Mouse (Mus musculus) midbrain, embryonic 16.5 days (tissue): Measurements from ENCODE around the gene H60c. TPM values are rescaled to one million over a fixed set of nuclear protein-coding genes. Genes with fewer than 3 reads are reported as not detected.

Experiments
- ATAC-seq: fragments of 200-750 bp; cut with Nextera tagmentation; 2 replicates; pipeline ENCODE4 v1.8.0; 2017; ENCODE audit warnings: moderate TSS enrichment
- H3K27ac ChIP-seq: fragments of 300-500 bp; sonication (generic); 2 replicates; pipeline ENCODE4 v1.5.1; 2014; ENCODE audit warnings: mild to moderate bottlenecking, low read length, mixed read lengths
- H3K27me3 ChIP-seq: fragments of 300-500 bp; sonication (generic); 2 replicates; pipeline ENCODE4 v1.6.1; 2014; ENCODE audit warnings: low read depth, low read length, mixed read lengths; ENCODE audit not compliant: control insufficient read depth, insufficient read depth
- H3K36me3 ChIP-seq: fragments of 300-500 bp; sonication (generic); 2 replicates; pipeline ENCODE4 v1.6.1; 2014; ENCODE audit warnings: mild to moderate bottlenecking, low read length, moderate library complexity, mixed read lengths; ENCODE audit not compliant: control insufficient read depth, insufficient read depth
- H3K4me1 ChIP-seq: fragments of 300-500 bp; sonication (generic); 2 replicates; pipeline ENCODE4 v1.6.1; 2014; ENCODE audit warnings: mild to moderate bottlenecking, low read length, mixed read lengths; ENCODE audit not compliant: control insufficient read depth, insufficient read depth
- H3K4me2 ChIP-seq: fragments of 300-500 bp; sonication (generic); 2 replicates; pipeline ENCODE4 v1.6.1; 2014; ENCODE audit warnings: mild to moderate bottlenecking, low read length, mixed read lengths
- H3K4me3 ChIP-seq: fragments of 300-500 bp; sonication (generic); 2 replicates; pipeline ENCODE4 v1.5.1; 2014; ENCODE audit warnings: low read depth, mild to moderate bottlenecking, low read length, moderate library complexity, mixed read lengths
- H3K9ac ChIP-seq: fragments of 300-500 bp; sonication (generic); 2 replicates; pipeline ENCODE4 v1.6.1; 2014; ENCODE audit warnings: low read depth, low read length, mixed read lengths
- H3K9me3 ChIP-seq: fragments of 300-500 bp; sonication (generic); replicated peaks from 2 replicates; pipeline ENCODE4 v1.6.1; 2014; ENCODE audit warnings: mild to moderate bottlenecking, low read length, mixed read lengths; ENCODE audit not compliant: control insufficient read depth, poor library complexity, severe bottlenecking
- WGBS: fragments of 180-500 bp; shearing (Covaris S2); extraction: QIAGEN DNeasy Blood & Tissue Kit; methylation state at CpG from one replicate; pipeline ENCODE4 v1.1.7; 2014; 5-methylcytosine and 5-hydroxymethylcytosine counted together
- polyA plus RNA-seq: library from polyadenylated mRNA; unstranded; fragments of >200 nt; fragmentation: Nextera tagmentation; extraction: Ambion mirVana; gene quantifications from 2 replicates; pipeline ENCODE4 v1.2.1, GENCODE M21; 2015

The H60c gene
- polyA plus RNA-seq = not detected in 2 replicates

GRCm38 (mm10) chr10:3267671-3268070 is at the start of gene H60c:
Gene H60c, minus strand, starts transcription at chr10:3267771.
- 83% methylated on average over 8 of the region's 8 CpGs for WGBS
- Histone ChIP-seq H3K27me3 (no peaks in the 10 kb centered on the region), H3K36me3 (no peaks in the 10 kb centered on the region), H3K9me3 (no peaks in the 10 kb centered on the region), H3K27ac (no peak within 1 kb of the TSS), H3K4me1 (no peaks in the 10 kb centered on the region), H3K4me3 (no peak within 1 kb of the TSS), H3K4me2 (no peak within 1 kb of the TSS), H3K9ac (no peak within 1 kb of the TSS)
- ATAC-seq = no peak

GRCm38 (mm10) chr10:3308821-3309206 is 41.2 kb upstream of the H60c start:
- ATAC-seq = no peak
- no peak overlapping the region for H3K4me3 ChIP-seq
- no peak overlapping the region for H3K4me2 ChIP-seq
- no peaks in the 10 kb centered on the region for H3K36me3 ChIP-seq
- no peaks in the 10 kb centered on the region for H3K9me3 ChIP-seq
- H3K27me3 ChIP-seq = no peaks in the 10 kb centered on the region
- no peak overlapping the region for H3K27ac ChIP-seq
- WGBS = 83% methylated on average over 1 of the region's 1 CpGs
- no peaks in the 10 kb centered on the region for H3K4me1 ChIP-seq
- H3K9ac ChIP-seq = no peak overlapping the region

- no peak for ATAC-seq
- WGBS = 84% methylated on average over 4 of the region's 4 CpGs
Measured at GRCm38 (mm10) chr10:3308180-3308820, 40.7 kb upstream of the H60c start.

GRCm38 (mm10) chr10:3307752-3308151 is 40.2 kb upstream of the H60c start:
- 79% methylated on average over 2 of the region's 2 CpGs for whole genome bisulfite sequencing
- H3K4me3 ChIP-seq = no peak overlapping the region
- no peaks in the 10 kb centered on the region for H3K27me3 ChIP-seq
- ATAC-seq = no peak
- H3K9me3 ChIP-seq = no peaks in the 10 kb centered on the region
- no peak overlapping the region for H3K9ac ChIP-seq
- H3K4me1 ChIP-seq = no peaks in the 10 kb centered on the region
- no peaks in the 10 kb centered on the region for H3K36me3 ChIP-seq
- no peak overlapping the region for H3K27ac ChIP-seq
- H3K4me2 ChIP-seq = no peak overlapping the region

More at GRCm38 (mm10) chr10:3308180-3308820, 40.7 kb upstream of the H60c start:
- Histone ChIP-seq H3K27ac (no peak overlapping the region), H3K4me3 (no peak overlapping the region), H3K27me3 (no peaks in the 10 kb centered on the region), H3K4me1 (no peaks in the 10 kb centered on the region), H3K4me2 (no peak overlapping the region), H3K9ac (no peak overlapping the region), H3K36me3 (no peaks in the 10 kb centered on the region), H3K9me3 (no peaks in the 10 kb centered on the region)

GRCm38 (mm10) chr10:3293969-3294368 is 26.4 kb upstream of the H60c start:
- no peaks in the 10 kb centered on the region; the same call in 1 of the 2 replicates for H3K9me3 ChIP-seq
- H3K4me3 ChIP-seq = no peak overlapping the region
- no peak for ATAC-seq
- H3K4me2 ChIP-seq = no peak overlapping the region
- H3K27ac ChIP-seq = no peak overlapping the region
- H3K36me3 ChIP-seq = no peaks in the 10 kb centered on the region
- no peaks in the 10 kb centered on the region for H3K27me3 ChIP-seq
- 56% methylated on average over 2 of the region's 2 CpGs for WGBS
- no peaks in the 10 kb centered on the region for H3K4me1 ChIP-seq
- H3K9ac ChIP-seq = no peak overlapping the region

- WGBS = 87% methylated on average over 2 of the region's 2 CpGs
- Histone ChIP-seq H3K36me3 (no peaks in the 10 kb centered on the region), H3K4me3 (no peak overlapping the region), H3K4me2 (no peak overlapping the region), H3K9me3 (no peaks in the 10 kb centered on the region), H3K27me3 (no peaks in the 10 kb centered on the region), H3K27ac (no peak overlapping the region), H3K4me1 (no peaks in the 10 kb centered on the region), H3K9ac (no peak overlapping the region)
- no peak for ATAC-seq
Measured at GRCm38 (mm10) chr10:3281047-3281446, 13.5 kb upstream of the H60c start.

- Histone ChIP-seq H3K36me3 (no peaks in the 10 kb centered on the region), H3K9me3 (no peaks in the 10 kb centered on the region; the same call in 1 of the 2 replicates), H3K4me3 (no peak overlapping the region), H3K4me1 (no peaks in the 10 kb centered on the region), H3K9ac (no peak overlapping the region), H3K4me2 (no peak overlapping the region), H3K27ac (no peak overlapping the region), H3K27me3 (no peaks in the 10 kb centered on the region)
- WGBS = 80% methylated on average over 3 of the region's 3 CpGs
- ATAC-seq = no peak
Measured at GRCm38 (mm10) chr10:3274065-3274464, 6.5 kb upstream of the H60c start.

- no peak for ATAC-seq
Measured at GRCm38 (mm10) chr10:3271036-3271435, 3.5 kb upstream of the H60c start.

GRCm38 (mm10) chr10:3266729-3267128 is 842 bp downstream of the H60c start:
- no peak overlapping the region for H3K4me3 ChIP-seq
- H3K27me3 ChIP-seq = no peaks in the 10 kb centered on the region
- no peaks in the 10 kb centered on the region for H3K9me3 ChIP-seq
- H3K36me3 ChIP-seq = no peaks in the 10 kb centered on the region
- ATAC-seq = no peak
- H3K9ac ChIP-seq = no peak overlapping the region
- no peak overlapping the region for H3K4me2 ChIP-seq
- 77% methylated on average over 2 of the region's 2 CpGs for WGBS
- no peak overlapping the region for H3K27ac ChIP-seq
- H3K4me1 ChIP-seq = no peaks in the 10 kb centered on the region

More at GRCm38 (mm10) chr10:3271036-3271435, 3.5 kb upstream of the H60c start:
- no peaks in the 10 kb centered on the region; the same call in 1 of the 2 replicates for H3K9me3 ChIP-seq
- no peaks in the 10 kb centered on the region for H3K4me1 ChIP-seq
- no peaks in the 10 kb centered on the region for H3K27me3 ChIP-seq
- no peak overlapping the region for H3K9ac ChIP-seq
- H3K27ac ChIP-seq = no peak overlapping the region
- H3K4me3 ChIP-seq = no peak overlapping the region
- H3K4me2 ChIP-seq = no peak overlapping the region
- WGBS = 86% methylated on average over 3 of the region's 4 CpGs
- H3K36me3 ChIP-seq = no peaks in the 10 kb centered on the region
